Mouse (Mus musculus) midbrain, postnatal 0 days (tissue): Measurements from ENCODE around the gene Zbtb46. TPM values are rescaled to one million over a fixed set of nuclear protein-coding genes. Genes with fewer than 3 reads are reported as not detected.

Source experiments
- ATAC-seq: fragments of 200-750 bp; cut with Nextera tagmentation; 2 replicates; pipeline ENCODE4 v1.8.0; 2017; ENCODE audit warnings: moderate number of reproducible peaks, mild to moderate bottlenecking, moderate TSS enrichment, moderate library complexity; ENCODE audit not compliant: low FRiP score
- DNase-seq: peaks from one replicate; pipeline ENCODE4 v3.0.0-alpha.2; 2015; ENCODE audit warnings: low spot score
- H3K27ac ChIP-seq: fragments of 300-500 bp; sonication (generic); 2 replicates; pipeline ENCODE4 v1.5.1; 2014; ENCODE audit warnings: low read depth, mild to moderate bottlenecking, low read length, mixed read lengths
- H3K27me3 ChIP-seq: fragments of 300-500 bp; sonication (generic); 2 replicates; pipeline ENCODE4 v1.6.1; 2014; ENCODE audit warnings: low read length, control low read depth, mixed read lengths; ENCODE audit not compliant: insufficient read depth
- H3K36me3 ChIP-seq: fragments of 300-500 bp; sonication (generic); 2 replicates; pipeline ENCODE4 v1.6.1; 2014; ENCODE audit warnings: low read length, control low read depth, mixed read lengths; ENCODE audit not compliant: insufficient read depth
- H3K4me1 ChIP-seq: fragments of 300-500 bp; sonication (generic); 2 replicates; pipeline ENCODE4 v1.6.1; 2014; ENCODE audit warnings: mild to moderate bottlenecking, control low read depth, antibody characterized with exemption, low read length, mixed read lengths; ENCODE audit not compliant: insufficient read depth
- H3K4me2 ChIP-seq: fragments of 300-500 bp; sonication (generic); 2 replicates; pipeline ENCODE4 v1.6.1; 2014; ENCODE audit warnings: low read depth, mild to moderate bottlenecking, low read length, mixed read lengths; ENCODE audit not compliant: poor library complexity, severe bottlenecking
- H3K4me3 ChIP-seq: fragments of 300-500 bp; sonication (generic); 2 replicates; pipeline ENCODE4 v1.5.1; 2014; ENCODE audit warnings: low read depth, mild to moderate bottlenecking, low read length, moderate library complexity
- H3K9ac ChIP-seq: fragments of 300-500 bp; sonication (generic); replicated peaks from 2 replicates; pipeline ENCODE4 v1.6.1; 2014; ENCODE audit warnings: mild to moderate bottlenecking, low read length, moderate library complexity, mixed read lengths; ENCODE audit not compliant: poor library complexity, severe bottlenecking
- H3K9me3 ChIP-seq: fragments of 300-500 bp; sonication (generic); 2 replicates; pipeline ENCODE4 v1.6.1; 2016; ENCODE audit warnings: low read length, control low read depth
- CTCF ChIP-seq: IDR thresholded peaks from 2 replicates; pipeline ENCODE4 v1.5.1; 2016; ENCODE audit warnings: antibody characterized with exemption, mild to moderate bottlenecking
- WGBS: fragments of 180-500 bp; shearing (Covaris S2); extraction: QIAGEN DNeasy Blood & Tissue Kit; methylation state at CpG from one replicate; pipeline ENCODE4 v1.1.7; 2014; 5-methylcytosine and 5-hydroxymethylcytosine counted together
- polyA plus RNA-seq: library from polyadenylated mRNA; unstranded; fragments of >200 nt; fragmentation: Nextera tagmentation; extraction: Ambion mirVana; gene quantifications from 2 replicates; pipeline ENCODE4 v1.2.1, GENCODE M21; 2015
- total RNA-seq: library from RNA; depleted of rRNA; stranded (reverse); fragments of >200 nt; gene quantifications from 2 replicates; pipeline ENCODE4 v1.2.3, GENCODE M21; 2014

The Zbtb46 gene
- total and polyA plus RNA-seq, 2 experiments from 2014 or later: 18.4 to 25.8 TPM

- Histone ChIP-seq H3K9me3 (no peaks in the 10 kb centered on the region), H3K4me2 (no peak overlapping the region), H3K27ac (no peak overlapping the region), H3K4me3 (no peak overlapping the region), H3K36me3 (peaks cover 58% of the 10 kb centered on the region), H3K9ac (no peak overlapping the region), H3K4me1 (no peaks in the 10 kb centered on the region), H3K27me3 (no peaks in the 10 kb centered on the region)
- DNase-seq (no peak), ATAC-seq (no peak)
- 96% methylated on average over 6 of the region's 6 CpGs for WGBS
- TF ChIP-seq CTCF: no peak
These were observed 77.5 kb downstream of the Zbtb46 start for GRCm38 (mm10) chr2:181381631-181382306.

DNA sequence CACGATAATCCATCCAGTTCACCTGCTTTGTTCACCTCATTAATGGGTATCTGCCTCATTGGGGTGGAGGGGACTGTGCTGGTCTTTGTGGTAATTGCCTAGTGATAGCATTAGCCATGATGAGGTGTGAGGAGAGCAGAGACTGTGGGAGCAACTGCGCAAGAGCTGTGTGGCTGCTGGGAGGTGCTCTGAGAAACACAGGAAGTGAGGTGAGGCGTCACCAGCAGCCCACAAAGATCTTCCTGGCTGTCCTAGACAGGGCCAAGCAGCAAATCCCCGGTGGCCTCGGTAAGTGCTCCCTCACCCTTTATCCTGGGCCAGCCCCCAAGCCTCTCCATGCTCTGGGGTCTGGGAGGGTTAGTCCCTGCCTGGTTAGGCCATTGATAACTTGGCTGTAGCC is 78.1 kb downstream of the Zbtb46 start:
- H3K27ac ChIP-seq: no peak overlapping the region
- no peak overlapping the region for H3K9ac ChIP-seq
- H3K4me3 ChIP-seq: no peak overlapping the region
- DNase-seq: no peak
- WGBS: 98% methylated on average over 5 of the region's 5 CpGs
- TF ChIP-seq CTCF: no peak
- no peaks in the 10 kb centered on the region for H3K9me3 ChIP-seq
- no peak overlapping the region for H3K4me2 ChIP-seq
- H3K36me3 ChIP-seq: peaks cover 55% of the 10 kb centered on the region
- ATAC-seq: no peak
- no peaks in the 10 kb centered on the region for H3K27me3 ChIP-seq
- no peaks in the 10 kb centered on the region for H3K4me1 ChIP-seq

GRCm38 (mm10) chr2:181380251-181380650 is 79.0 kb downstream of the Zbtb46 start:
- 90% methylated on average over 5 of the region's 5 CpGs for WGBS

DNA sequence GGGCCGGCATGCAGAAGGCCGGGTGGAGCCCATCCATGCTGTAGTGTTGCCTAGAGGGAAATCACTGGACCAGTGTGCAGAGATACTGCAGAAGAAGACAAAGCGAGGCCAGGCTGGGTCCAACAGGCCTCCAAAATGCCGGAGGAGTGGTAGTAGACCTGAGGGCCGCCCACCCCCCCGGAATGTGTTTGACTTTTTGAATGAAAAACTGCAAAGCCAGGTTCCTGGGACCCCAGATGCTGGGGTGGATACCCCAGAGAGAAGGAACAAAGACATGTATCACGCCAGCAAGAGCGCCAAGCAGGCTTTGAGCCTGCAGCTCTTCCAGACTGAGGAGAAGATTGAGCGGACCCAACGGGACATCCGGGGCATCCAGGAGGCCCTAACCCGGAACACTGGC is 79.4 kb downstream of the Zbtb46 start, which contains the start of gene Lime1:
TSS of gene Lime1 (plus strand) at position 301 of the 400 bp plus-strand sequence.
- 95% methylated on average over 12 of the region's 12 CpGs for WGBS
- no peaks in the 10 kb centered on the region for H3K4me1 ChIP-seq

More at GRCm38 (mm10) chr2:181380251-181380650, 79.0 kb downstream of the Zbtb46 start:
- H3K27me3 ChIP-seq: no peaks in the 10 kb centered on the region
- no peak overlapping the region for H3K4me2 ChIP-seq
- TF ChIP-seq CTCF: no peak
- no peak overlapping the region for H3K9ac ChIP-seq
- no peaks in the 10 kb centered on the region for H3K4me1 ChIP-seq
- no peak overlapping the region for H3K4me3 ChIP-seq
- peaks cover 51% of the 10 kb centered on the region for H3K36me3 ChIP-seq
- DNase-seq (no peak), ATAC-seq (no peak)
- no peaks in the 10 kb centered on the region for H3K9me3 ChIP-seq
- H3K27ac ChIP-seq: no peak overlapping the region

DNA sequence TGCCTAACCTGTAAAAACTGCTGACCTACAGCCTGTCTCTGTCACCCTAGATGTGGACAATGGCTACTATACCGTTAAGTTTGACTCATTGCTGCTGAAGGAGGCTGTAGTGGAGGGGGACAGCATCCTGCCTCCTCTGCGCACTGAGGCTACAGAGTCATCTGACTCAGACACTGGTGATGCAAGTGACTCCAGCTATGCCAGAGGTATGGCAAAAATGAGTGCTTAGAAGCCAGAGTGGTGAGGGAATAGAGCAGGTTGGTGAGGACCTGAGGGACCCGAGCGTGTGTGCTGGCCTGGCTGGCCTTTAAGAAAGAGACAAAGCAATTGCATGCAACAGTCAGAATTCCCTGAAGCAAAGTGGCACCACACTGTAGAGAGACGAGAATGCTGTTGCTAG is 80.5 kb downstream of the Zbtb46 start:
- H3K4me3 ChIP-seq: no peak overlapping the region
- no peak overlapping the region for H3K27ac ChIP-seq
- no peaks in the 10 kb centered on the region for H3K27me3 ChIP-seq
- no peaks in the 10 kb centered on the region for H3K9me3 ChIP-seq
- no peak for ATAC-seq
- DNase-seq: no peak
- no peaks in the 10 kb centered on the region for H3K4me1 ChIP-seq
- H3K36me3 ChIP-seq: peaks cover 51% of the 10 kb centered on the region
- H3K4me2 ChIP-seq: no peak overlapping the region
- no peak for TF ChIP-seq CTCF
- 94% methylated on average over 5 of the region's 5 CpGs for WGBS
- H3K9ac ChIP-seq: no peak overlapping the region

More for the DNA sequence above, 79.4 kb downstream of the Zbtb46 start, which contains the start of gene Lime1:
- no peak for TF ChIP-seq CTCF
- no peak within 1 kb of the TSS for H3K4me3 ChIP-seq
- ATAC-seq: no peak
- H3K9me3 ChIP-seq: no peaks in the 10 kb centered on the region
- DNase-seq: no peak
- H3K9ac ChIP-seq: no peak within 1 kb of the TSS
- H3K27ac ChIP-seq: no peak within 1 kb of the TSS
- H3K36me3 ChIP-seq: peaks cover 51% of the 10 kb centered on the region
- H3K27me3 ChIP-seq: no peaks in the 10 kb centered on the region
- no peak within 1 kb of the TSS for H3K4me2 ChIP-seq

- Histone ChIP-seq H3K27me3 (no peaks in the 10 kb centered on the region), H3K27ac (no peak overlapping the region), H3K4me3 (no peak overlapping the region), H3K9ac (no peak overlapping the region), H3K4me2 (no peak overlapping the region), H3K9me3 (no peaks in the 10 kb centered on the region), H3K36me3 (peaks cover 39% of the 10 kb centered on the region), H3K4me1 (no peaks in the 10 kb centered on the region)
- no peak for TF ChIP-seq CTCF
- DNase-seq (no peak), ATAC-seq (no peak)
- 93% methylated on average over 2 of the region's 2 CpGs for WGBS
These were observed 82.0 kb downstream of the Zbtb46 start for GRCm38 (mm10) chr2:181377230-181377629.
